Mouse (Mus musculus) MEL-GATA-1-ER (cell line): ENCODE results near the gene Mcm9.
"Not testable (repeated sequence)": the region's sequence is repeated elsewhere in the genome, so short reads cannot be mapped to it uniquely, and the experiment has no call there.

Experiments
- DNase-seq: peaks from one replicate; pipeline ENCODE4 v3.0.0-alpha.2; 2012; ENCODE audit warnings: low read depth; ENCODE audit errors: extremely low read depth

Mcm9 gene

GRCm38 (mm10) chr10:53502875-53503816, 127.1 kb downstream of the Mcm9 start:
- DNase-seq: peak; percentile 39

GRCm38 (mm10) chr10:53502471-53502870, 127.8 kb downstream of the Mcm9 start:
- DNase-seq: no peak

GRCm38 (mm10) chr10:53499518-53499917, 130.7 kb downstream of the Mcm9 start:
- peak; percentile 39 for DNase-seq

- DNase-seq: not testable (repeated sequence)
Observed at GRCm38 (mm10) chr10:53495349-53495748, 134.9 kb downstream of the Mcm9 start.

GRCm38 (mm10) chr10:53493954-53494353, 136.3 kb downstream of the Mcm9 start:
- DNase-seq: no peak
